Mouse (Mus musculus) kidney, adult 8-10 months (tissue): Measurements from ENCODE around the gene Dnase1l3.

Experiments
- DNase-seq, 2 experiments: peaks; one replicate each; pipeline ENCODE4 v3.0.0; 2022

Gene Dnase1l3

GRCm38 (mm10) chr14:7929029-7929428, 65.3 kb downstream of the Dnase1l3 start:
- no peak for DNase-seq

GRCm38 (mm10) chr14:7928362-7928761, 66.0 kb downstream of the Dnase1l3 start:
- DNase-seq: no peak

- DNase-seq: no peak
Measured at GRCm38 (mm10) chr14:7923635-7924034, 70.7 kb downstream of the Dnase1l3 start.

GRCm38 (mm10) chr14:7921459-7921858, 72.9 kb downstream of the Dnase1l3 start:
- DNase-seq: no peak

- no peak for DNase-seq
Measured at GRCm38 (mm10) chr14:7919921-7920320, 74.5 kb downstream of the Dnase1l3 start.

- no peak for DNase-seq
Measured at GRCm38 (mm10) chr14:7919309-7919708, 75.1 kb downstream of the Dnase1l3 start.

GRCm38 (mm10) chr14:7918150-7918991, 76.0 kb downstream of the Dnase1l3 start:
- DNase-seq: no peak
